Mouse (Mus musculus): ENCODE results near the gene Thada.

DNA sequence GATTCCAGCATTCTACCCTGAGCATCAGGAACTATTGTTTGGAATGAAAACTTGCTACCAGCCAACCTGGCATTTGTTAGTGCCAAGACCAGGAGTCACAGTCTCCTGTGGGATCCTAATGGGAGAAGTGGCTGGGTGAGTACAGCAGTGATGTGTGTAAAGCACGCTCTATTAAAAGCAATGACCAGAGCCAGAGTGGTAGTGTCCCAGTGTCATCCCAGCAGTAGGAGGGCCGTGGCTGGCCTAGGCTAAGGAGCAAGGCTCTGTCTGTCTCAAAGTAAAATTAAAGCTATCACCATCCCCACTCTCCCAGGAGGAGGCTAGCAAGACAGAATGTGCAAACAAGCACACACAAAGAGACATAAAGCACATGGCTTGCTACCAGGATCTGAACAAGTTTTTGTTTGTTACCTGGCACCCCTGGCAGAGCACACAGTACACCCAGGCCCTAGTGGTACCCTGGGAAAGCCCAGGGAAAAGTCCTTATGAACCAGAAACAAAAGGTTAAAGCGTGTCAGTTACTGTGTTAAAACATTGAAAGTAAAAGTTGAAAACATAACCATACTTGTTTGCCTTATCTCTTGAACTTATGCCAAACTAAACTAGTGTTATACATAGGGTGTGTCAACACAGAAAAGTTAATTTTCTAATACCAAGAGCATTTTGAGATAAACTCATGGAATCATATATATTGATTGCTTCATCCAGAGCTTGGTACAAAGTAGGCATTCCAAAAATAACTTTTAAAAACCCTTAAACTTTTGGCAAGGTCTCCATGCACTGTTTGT lies 199.7 kb downstream of the Thada start:
- TF ChIP-seq CTCF (conservative IDR thresholded peaks at IDR 0.05; ENCODE audit: insufficient read depth, insufficient read length, low read depth, low read length) (no peak), POLR2A (IDR thresholded peaks at IDR 0.05; ENCODE audit: low read depth, low read length) (no peak)
